Mouse (Mus musculus): ENCODE results near the gene Glp2r.

GRCm38 (mm10) chr11:67734597-67734996 is 36.4 kb downstream of the Glp2r start:
- no peak for TF ChIP-seq CTCF (IDR thresholded peaks at IDR 0.05; ENCODE audit: control insufficient read depth, insufficient read depth, insufficient read length)
- no peak for TF ChIP-seq CEBPB (IDR thresholded peaks at IDR 0.05; ENCODE audit: low read depth)
- TF ChIP-seq MAX (IDR thresholded peaks at IDR 0.05), result no peak
- TF ChIP-seq USF1 (IDR thresholded peaks at IDR 0.05; ENCODE audit: low read depth), result no peak
- TF ChIP-seq MYOD1 (IDR thresholded peaks at IDR 0.05; ENCODE audit: control insufficient read depth, insufficient read length, low read depth), result no peak
- TF ChIP-seq MYOG (IDR thresholded peaks at IDR 0.05; ENCODE audit: control insufficient read depth, extremely low read depth, insufficient read length), result no peak
- no peak for TF ChIP-seq FOSL1 (IDR thresholded peaks at IDR 0.05; ENCODE audit: insufficient read depth, low read length, poor library complexity, severe bottlenecking)

Data from C2C12 (cell line).